ENCODE assay signal across 14 mouse cellular contexts in the genomic region with DNA sequence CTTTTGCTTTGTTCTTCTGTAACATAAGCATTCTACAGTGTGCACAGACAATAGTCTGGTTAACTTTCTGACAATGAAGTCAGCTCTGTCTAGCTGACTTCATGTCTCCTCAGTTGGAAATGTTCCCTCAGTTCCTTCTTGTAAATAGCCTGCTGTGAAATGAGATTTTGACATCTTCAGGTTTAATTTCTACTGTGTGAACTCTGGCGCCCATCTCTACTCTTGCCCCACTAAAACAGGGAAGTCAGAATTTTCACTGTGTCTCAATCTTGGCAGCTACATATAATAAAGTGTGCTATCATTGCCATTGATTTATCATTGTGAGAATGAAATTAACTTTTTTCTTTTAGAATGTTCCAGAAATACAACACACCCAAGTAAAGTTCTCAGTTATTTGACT.
DNase-seq lines count a peak whose midpoint lies in the region; ATAC-seq and TF ChIP-seq lines count a peak whose summit lies in the region.
"Had no signal": no experiment of that assay in that cellular context is flagged by ENCODE, and none has a peak within 500 bp of the region (broad histone marks: within the 10 kb centered on the region; RNA-seq: fewer than 3 reads in every experiment).

No protein-coding gene starts in this region.

- no peak overlapping the region for H3K4me3 ChIP-seq in heart, embryonic 16.5 days (ENCODE audit: low read length)
- H3K4me3 ChIP-seq in embryonic facial prominence, embryonic 10.5 days = no peak overlapping the region
- H3K4me3 ChIP-seq in limb, embryonic 15.5 days = no peak overlapping the region
- H3K4me3 ChIP-seq in forebrain, postnatal 0 days (ENCODE audit: low read depth, low read length) = no peak overlapping the region
- H3K4me3 ChIP-seq: forebrain, embryonic 10.5 days; myocyte had no signal

- H3K27me3 ChIP-seq in heart, embryonic 16.5 days (ENCODE audit: control insufficient read depth, insufficient read depth, low read length) = no peaks in the 10 kb centered on the region
- no peaks in the 10 kb centered on the region for H3K27me3 ChIP-seq in embryonic facial prominence, embryonic 10.5 days (replicated peaks; ENCODE audit: low read depth, poor library complexity, severe bottlenecking)
- no peaks in the 10 kb centered on the region for H3K27me3 ChIP-seq in limb, embryonic 15.5 days
- no peaks in the 10 kb centered on the region for H3K27me3 ChIP-seq in forebrain, postnatal 0 days (ENCODE audit: insufficient read depth, low read length)

- intact Hi-C loops in heart, postnatal 36 days (cut with DNase I) = loop anchor here (5.0 kb wide), 1 partner anchor 47 kb away; no protein-coding TSS in a partner anchor

- 88% methylated on average over 1 of the region's 1 CpGs for WGBS in heart, embryonic 16.5 days
- 94% methylated on average over 1 of the region's 1 CpGs for WGBS in embryonic facial prominence, embryonic 10.5 days
- whole genome bisulfite sequencing in limb, embryonic 15.5 days = 86% methylated on average over 1 of the region's 1 CpGs
- 96% methylated on average over 1 of the region's 1 CpGs for WGBS in forebrain, postnatal 0 days

- 0 out of 2 replicates have a peak overlapping the region, but pooled peaks have one; percentile 28 for H3K4me2 ChIP-seq in heart, embryonic 16.5 days (ENCODE audit: low read depth, low read length)
- no peak overlapping the region for H3K4me2 ChIP-seq in limb, embryonic 15.5 days
- no peak overlapping the region for H3K4me2 ChIP-seq in forebrain, postnatal 0 days (ENCODE audit: low read depth)
- H3K4me2 ChIP-seq: midbrain, embryonic 11.5 days had no signal

- DNase-seq in heart, postnatal 36 days = no peak
- peak; percentile 66 for DNase-seq in adipocyte (ENCODE audit: low spot score)
- DNase-seq in embryonic facial prominence, embryonic 10.5 days (ENCODE audit: low spot score) = no peak
- DNase-seq in spleen, adult 18-20 months = no peak
- DNase-seq in forebrain, postnatal 0 days = no peak
- DNase-seq: cerebellum, adult 8-10 months; kidney, adult 18-20 months; kidney, postnatal 25 days; thymus, adult 2 months had no signal

- no peak for TF ChIP-seq CTCF in forebrain, postnatal 0 days (IDR thresholded peaks at IDR 0.05; ENCODE audit: low read depth)

- ATAC-seq in heart, embryonic 16.5 days (replicated peaks; ENCODE audit: extremely low read depth, insufficient read depth, low FRiP score) = no peak
- ATAC-seq in limb, embryonic 15.5 days (ENCODE audit: insufficient number of reproducible peaks, low FRiP score, low TSS enrichment, low read depth) = no peak
- ATAC-seq in forebrain, postnatal 0 days = no peak

- no peaks in the 10 kb centered on the region for H3K9me3 ChIP-seq in heart, embryonic 16.5 days (replicated peaks; ENCODE audit: control insufficient read depth, low read length)
- H3K9me3 ChIP-seq in embryonic facial prominence, embryonic 10.5 days = no peaks in the 10 kb centered on the region
- no peaks in the 10 kb centered on the region for H3K9me3 ChIP-seq in limb, embryonic 15.5 days
- H3K9me3 ChIP-seq in forebrain, postnatal 0 days (ENCODE audit: low read length) = no peaks in the 10 kb centered on the region
- H3K9me3 ChIP-seq: forebrain, embryonic 10.5 days had no signal

- H3K9ac ChIP-seq in heart, embryonic 16.5 days (ENCODE audit: low read length) = 0 out of 2 replicates have a peak overlapping the region, but pooled peaks have one; percentile 21
- no peak overlapping the region for H3K9ac ChIP-seq in limb, embryonic 15.5 days
- no peak overlapping the region for H3K9ac ChIP-seq in forebrain, postnatal 0 days

- H3K27ac ChIP-seq in heart, embryonic 16.5 days (ENCODE audit: low read length) = peak overlapping the region; percentile 87
- peak overlapping the region; percentile 40; the same call in 1 of the 2 replicates for H3K27ac ChIP-seq in embryonic facial prominence, embryonic 10.5 days (replicated peaks)
- H3K27ac ChIP-seq in limb, embryonic 15.5 days = 0 out of 2 replicates have a peak overlapping the region, but pooled peaks have one; percentile 40
- H3K27ac ChIP-seq in forebrain, postnatal 0 days (ENCODE audit: low read depth, low read length) = no peak overlapping the region
- H3K27ac ChIP-seq: forebrain, embryonic 10.5 days had no signal

- peaks cover 42% of the 10 kb centered on the region for H3K4me1 ChIP-seq in heart, embryonic 16.5 days (ENCODE audit: control insufficient read depth, insufficient read depth, low read length)
- peaks cover 36% of the 10 kb centered on the region for H3K4me1 ChIP-seq in embryonic facial prominence, embryonic 10.5 days
- H3K4me1 ChIP-seq in limb, embryonic 15.5 days = peaks cover 10% of the 10 kb centered on the region
- H3K4me1 ChIP-seq in forebrain, postnatal 0 days (ENCODE audit: insufficient read depth) = no peaks in the 10 kb centered on the region

- H3K36me3 ChIP-seq in heart, embryonic 16.5 days (ENCODE audit: control insufficient read depth, insufficient read depth) = no peaks in the 10 kb centered on the region
- no peaks in the 10 kb centered on the region for H3K36me3 ChIP-seq in embryonic facial prominence, embryonic 10.5 days (replicated peaks)
- H3K36me3 ChIP-seq in limb, embryonic 15.5 days = no peaks in the 10 kb centered on the region
- H3K36me3 ChIP-seq in forebrain, postnatal 0 days (ENCODE audit: insufficient read depth) = no peaks in the 10 kb centered on the region
- H3K36me3 ChIP-seq: forebrain, embryonic 10.5 days had no signal
